Mouse (Mus musculus) small intestine, adult 2 months (tissue): ENCODE data around the gene Slpi. TPM values are rescaled to one million over a fixed set of nuclear protein-coding genes. Genes with fewer than 3 reads are reported as not detected.

Experiments
- H3K27ac ChIP-seq: fragments of 200-500 bp; 2 replicates; pipeline ENCODE4 v1.5.1; 2012; ENCODE audit warnings: low read depth, low read length, control low read depth, inconsistent platforms; ENCODE audit not compliant: insufficient read depth
- H3K27me3 ChIP-seq: fragments of 200-500 bp; 2 replicates; pipeline ENCODE4 v1.6.1; 2012; ENCODE audit warnings: mild to moderate bottlenecking, moderate library complexity, low read length, inconsistent platforms; ENCODE audit not compliant: control insufficient read depth, insufficient read depth
- H3K36me3 ChIP-seq: fragments of 200-500 bp; 2 replicates; pipeline ENCODE4 v1.6.1; 2012; ENCODE audit warnings: mild to moderate bottlenecking, low read length, control low read depth, inconsistent platforms; ENCODE audit not compliant: control insufficient read depth, insufficient read depth
- H3K4me1 ChIP-seq: fragments of 200-500 bp; 2 replicates; pipeline ENCODE4 v1.6.1; 2012; ENCODE audit warnings: low read length, inconsistent platforms, mixed read lengths; ENCODE audit not compliant: control insufficient read depth, insufficient read depth, insufficient read length
- H3K4me3 ChIP-seq: fragments of 200-500 bp; 2 replicates; pipeline ENCODE4 v1.5.1; 2012; ENCODE audit warnings: low read depth, mild to moderate bottlenecking, control low read depth, inconsistent platforms, low read length, moderate library complexity
- CTCF ChIP-seq: fragments of 200-500 bp; IDR thresholded peaks from 2 replicates; pipeline ENCODE4 v1.5.1; 2012; ENCODE audit warnings: low read depth, mild to moderate bottlenecking, control low read depth, inconsistent platforms, low read length, moderate library complexity, mixed read lengths; ENCODE audit not compliant: insufficient replicate concordance, insufficient read length; ENCODE audit errors: extremely low read depth
- POLR2A ChIP-seq: fragments of 200-500 bp; IDR thresholded peaks from 2 replicates; pipeline ENCODE4 v1.6.1; 2012; ENCODE audit warnings: low read depth, mild to moderate bottlenecking, control low read depth, inconsistent platforms, low read length, moderate library complexity
- WGBS: fragments of 180-500 bp; shearing (Covaris S2); methylation state at CpG from one replicate; pipeline ENCODE4 v1.1.7; 2018; 5-methylcytosine and 5-hydroxymethylcytosine counted together
- polyA plus RNA-seq: library from polyadenylated mRNA; depleted of rRNA; stranded (reverse); fragments of >200 nt; gene quantifications from 2 replicates; pipeline ENCODE4 v1.2.3, GENCODE M21; 2012

The Slpi gene
- polyA plus RNA-seq, 1 experiment: 16.0 TPM

GRCm38 (mm10) chr2:164419489-164419888 lies 30.6 kb upstream of the Slpi start:
- no peaks in the 10 kb centered on the region for H3K27me3 ChIP-seq
- WGBS: 13% methylated on average over 3 of the region's 3 CpGs
- no peak for TF ChIP-seq CTCF
- no peak for TF ChIP-seq POLR2A
- peaks cover 14% of the 10 kb centered on the region; the same call in 1 of the 2 replicates for H3K4me1 ChIP-seq
- H3K4me3 ChIP-seq: no peak overlapping the region
- peaks cover 10% of the 10 kb centered on the region for H3K36me3 ChIP-seq
- no peak overlapping the region for H3K27ac ChIP-seq

DNA sequence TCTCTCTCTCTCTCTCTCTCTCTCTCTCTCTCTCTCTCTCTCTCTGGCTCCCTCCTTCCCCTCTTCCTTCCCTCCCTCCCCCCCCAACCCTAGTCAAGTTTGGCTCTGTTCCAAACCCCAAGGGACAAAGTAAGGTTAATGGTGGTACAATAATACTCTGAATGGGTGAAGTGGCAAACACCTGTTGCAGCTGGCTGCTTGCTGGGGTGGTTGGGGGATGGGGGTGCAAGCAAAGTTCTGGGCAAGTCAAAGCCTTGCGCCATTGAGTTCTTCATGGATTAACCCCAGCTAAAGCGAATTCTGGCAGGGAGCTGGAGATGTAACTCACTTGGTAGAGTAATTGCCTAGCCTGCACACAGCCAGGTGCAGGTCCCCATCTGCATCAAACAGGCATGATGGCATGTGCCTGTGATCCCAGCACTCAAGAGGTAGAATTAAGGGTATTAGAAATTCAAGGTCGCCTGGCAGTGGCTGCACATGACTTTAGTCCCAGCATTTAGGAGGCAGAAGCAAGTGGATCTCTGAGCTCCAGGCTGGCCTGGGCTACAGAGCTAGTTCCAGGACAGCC lies 29.5 kb upstream of the Slpi start:
- peaks cover under 1% of the 10 kb centered on the region; the same call in 1 of the 2 replicates for H3K36me3 ChIP-seq
- H3K4me3 ChIP-seq: no peak overlapping the region
- H3K27me3 ChIP-seq: no peaks in the 10 kb centered on the region
- peaks cover 10% of the 10 kb centered on the region; the same call in 1 of the 2 replicates for H3K4me1 ChIP-seq
- WGBS: 18% methylated on average over 3 of the region's 3 CpGs
- H3K27ac ChIP-seq: peak overlapping the region; percentile 20; the same call in 1 of the 2 replicates
- TF ChIP-seq POLR2A (no peak), CTCF (no peak)

DNA sequence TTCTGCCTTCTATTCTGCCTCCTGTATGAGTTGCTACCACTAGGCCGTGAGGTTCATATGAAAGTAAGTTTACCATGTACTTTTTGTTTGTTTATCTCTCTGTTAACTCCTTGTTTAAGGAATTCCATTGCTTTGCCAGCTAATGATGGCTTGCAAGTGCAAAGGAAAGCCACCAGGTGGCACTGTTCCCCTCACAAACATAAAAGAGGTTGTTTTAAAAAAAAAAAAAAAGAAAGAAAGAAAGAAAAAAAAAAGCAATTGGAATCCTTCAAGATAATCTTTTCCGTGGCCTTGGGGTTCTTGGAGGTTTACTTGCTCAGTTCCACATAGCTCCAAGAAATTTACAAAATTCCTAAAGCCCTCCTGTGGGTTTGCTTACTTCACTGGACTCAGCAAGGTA lies 28.3 kb upstream of the Slpi start:
- no peak for TF ChIP-seq CTCF
- TF ChIP-seq POLR2A: no peak
- Histone ChIP-seq H3K27me3 (no peaks in the 10 kb centered on the region), H3K4me3 (no peak overlapping the region), H3K36me3 (no peaks in the 10 kb centered on the region), H3K4me1 (peaks cover 3% of the 10 kb centered on the region; the same call in 1 of the 2 replicates), H3K27ac (no peak overlapping the region)
- WGBS: 1% methylated on average over 2 of the region's 2 CpGs

- H3K27ac ChIP-seq: no peak overlapping the region
- WGBS: 69% methylated on average over 10 of the region's 10 CpGs
- no peaks in the 10 kb centered on the region; the same call in 1 of the 2 replicates for H3K27me3 ChIP-seq
- 0 out of 2 replicates have a peak overlapping the region, but pooled peaks have one; percentile 5 for H3K4me3 ChIP-seq
- no peaks in the 10 kb centered on the region for H3K36me3 ChIP-seq
- TF ChIP-seq POLR2A: no peak
- no peak for TF ChIP-seq CTCF
- peaks cover 3% of the 10 kb centered on the region; the same call in 1 of the 2 replicates for H3K4me1 ChIP-seq
Measured at GRCm38 (mm10) chr2:164414581-164414980, 25.7 kb upstream of the Slpi start.

DNA sequence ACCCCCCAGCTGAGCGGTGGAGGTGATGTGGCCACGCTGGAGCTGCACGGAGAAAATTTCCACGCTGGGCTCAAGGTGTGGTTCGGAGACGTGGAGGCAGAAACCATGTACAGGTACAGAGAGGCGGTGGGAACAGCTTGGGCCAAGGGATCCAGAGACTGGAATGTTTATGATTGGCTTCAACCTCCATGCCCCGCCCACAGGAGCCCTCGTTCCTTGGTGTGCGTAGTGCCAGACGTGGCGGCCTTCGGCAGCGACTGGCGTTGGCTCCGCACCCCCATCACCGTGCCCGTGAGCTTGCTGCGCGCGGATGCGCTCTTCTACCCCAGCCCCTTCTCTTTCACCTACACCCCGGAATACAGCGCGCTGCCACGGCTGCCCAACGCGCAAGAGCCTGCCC lies 25.3 kb upstream of the Slpi start:
- Histone ChIP-seq H3K4me3 (0 out of 2 replicates have a peak overlapping the region, but pooled peaks have one; percentile 5), H3K27ac (no peak overlapping the region), H3K36me3 (no peaks in the 10 kb centered on the region), H3K27me3 (no peaks in the 10 kb centered on the region; the same call in 1 of the 2 replicates), H3K4me1 (peaks cover 3% of the 10 kb centered on the region; the same call in 1 of the 2 replicates)
- TF ChIP-seq POLR2A: no peak
- TF ChIP-seq CTCF: no peak
- 41% methylated on average over 28 of the region's 28 CpGs for WGBS

- Histone ChIP-seq H3K4me1 (peaks cover 10% of the 10 kb centered on the region), H3K4me3 (no peak overlapping the region), H3K27me3 (peaks cover 21% of the 10 kb centered on the region), H3K27ac (no peak overlapping the region), H3K36me3 (no peaks in the 10 kb centered on the region)
- TF ChIP-seq POLR2A (no peak), CTCF (peak; percentile 96)
- 2% methylated on average over 22 of the region's 22 CpGs for WGBS
Measured at GRCm38 (mm10) chr2:164407708-164408107, 18.8 kb upstream of the Slpi start.

DNA sequence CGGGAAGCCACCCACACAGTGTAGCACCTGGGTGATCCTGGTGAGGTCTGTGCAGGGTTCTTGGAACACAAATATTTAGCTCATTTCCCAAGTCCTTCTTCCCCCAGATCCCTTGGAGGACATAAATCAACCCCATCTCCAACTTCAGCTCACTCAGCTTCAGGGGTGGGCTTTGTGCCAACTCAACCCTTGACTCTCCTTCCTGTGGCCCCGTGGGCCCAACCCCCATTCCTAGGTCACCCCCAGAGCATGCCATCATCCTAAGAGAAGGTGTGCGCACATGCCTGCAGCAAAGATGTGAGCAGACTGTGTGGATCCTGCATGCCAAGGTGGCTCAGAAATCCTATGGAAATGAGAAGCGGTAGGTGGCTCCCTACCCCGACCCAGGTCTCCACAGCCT lies 16.6 kb upstream of the Slpi start:
- Histone ChIP-seq H3K36me3 (no peaks in the 10 kb centered on the region), H3K4me3 (no peak overlapping the region), H3K4me1 (peaks cover 10% of the 10 kb centered on the region), H3K27me3 (peaks cover 36% of the 10 kb centered on the region), H3K27ac (no peak overlapping the region)
- WGBS: 59% methylated on average over 5 of the region's 5 CpGs
- TF ChIP-seq POLR2A (no peak), CTCF (no peak)
